Mouse (Mus musculus): ENCODE measurements around the gene Pan2.
"Not testable (repeated sequence)": the region's sequence is repeated elsewhere in the genome, so short reads cannot be mapped to it uniquely, and the experiment has no call there.

The Pan2 gene

GRCm38 (mm10) chr10:128303126-128304021 lies at the start of gene Pan2:
Pan2 (plus strand) TSS chr10:128303335.
- no peaks in the 10 kb centered on the region for H3K9me3 ChIP-seq (ENCODE audit: low read length)
- peak within 1 kb of the TSS; percentile 91 for H3K4me3 ChIP-seq (replicated peaks; ENCODE audit: low read length)
- no peaks in the 10 kb centered on the region for H3K27me3 ChIP-seq (ENCODE audit: insufficient read depth, low read length)
- TF ChIP-seq CTCF (conservative IDR thresholded peaks at IDR 0.05; ENCODE audit: low read length) (no peak), POU5F1 (IDR thresholded peaks at IDR 0.05; ENCODE audit: borderline replicate concordance, low read length) (no peak), NANOG (IDR thresholded peaks at IDR 0.05; ENCODE audit: borderline replicate concordance, low read length) (no peak)
- H3K36me3 ChIP-seq (ENCODE audit: insufficient read depth, low read length), result peaks cover 31% of the 10 kb centered on the region
- peaks cover 45% of the 10 kb centered on the region for H3K4me1 ChIP-seq (replicated peaks; ENCODE audit: low read depth, low read length)

- Histone ChIP-seq H3K27me3 (ENCODE audit: insufficient read depth, low read length) (no peaks in the 10 kb centered on the region), H3K9me3 (ENCODE audit: low read length) (no peaks in the 10 kb centered on the region), H3K4me1 (replicated peaks; ENCODE audit: low read depth, low read length) (peaks cover 37% of the 10 kb centered on the region), H3K36me3 (ENCODE audit: insufficient read depth, low read length) (peaks cover 47% of the 10 kb centered on the region), H3K4me3 (replicated peaks; ENCODE audit: low read length) (peak within 1 kb of the TSS; percentile 49)
- TF ChIP-seq CTCF (conservative IDR thresholded peaks at IDR 0.05; ENCODE audit: low read length) (no peak), NANOG (IDR thresholded peaks at IDR 0.05; ENCODE audit: borderline replicate concordance, low read length) (no peak), POU5F1 (IDR thresholded peaks at IDR 0.05; ENCODE audit: borderline replicate concordance, low read length) (no peak)
Measured at GRCm38 (mm10) chr10:128253677-128254255, 49.4 kb upstream of the Pan2 start, which contains the start of gene Apon. Apon (plus strand) TSS chr10:128254096.

DNA sequence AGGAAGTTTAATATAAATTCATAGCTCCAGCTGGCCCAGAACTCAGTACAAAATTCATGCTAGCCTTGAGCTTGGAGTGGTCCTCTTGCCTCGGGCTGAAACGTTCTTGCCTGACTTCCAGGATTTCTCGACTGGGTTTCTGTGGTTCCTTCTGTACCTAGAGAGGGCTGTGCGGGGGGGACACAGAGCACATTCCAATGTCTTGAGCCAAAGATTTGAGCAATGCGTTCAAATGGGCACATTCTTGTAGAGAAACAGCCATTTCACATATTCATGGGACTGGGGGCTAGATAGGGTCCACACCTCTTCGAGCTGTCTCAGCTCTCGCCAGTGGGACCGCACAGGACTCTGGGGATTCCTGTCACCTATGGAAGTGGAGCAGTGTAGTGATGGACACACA lies 47.2 kb upstream of the Pan2 start:
- TF ChIP-seq POU5F1 (IDR thresholded peaks at IDR 0.05; ENCODE audit: borderline replicate concordance, low read length) (no peak), NANOG (IDR thresholded peaks at IDR 0.05; ENCODE audit: borderline replicate concordance, low read length) (no peak), CTCF (conservative IDR thresholded peaks at IDR 0.05; ENCODE audit: low read length) (no peak)
- no peaks in the 10 kb centered on the region for H3K9me3 ChIP-seq (ENCODE audit: low read length)
- no peaks in the 10 kb centered on the region for H3K27me3 ChIP-seq (ENCODE audit: insufficient read depth, low read length)
- peaks cover 17% of the 10 kb centered on the region for H3K4me1 ChIP-seq (replicated peaks; ENCODE audit: low read depth, low read length)
- H3K4me3 ChIP-seq (replicated peaks; ENCODE audit: low read length), result no peak overlapping the region
- peaks cover 25% of the 10 kb centered on the region for H3K36me3 ChIP-seq (ENCODE audit: insufficient read depth, low read length)

GRCm38 (mm10) chr10:128256328-128256727 lies 46.8 kb upstream of the Pan2 start:
- peaks cover 14% of the 10 kb centered on the region for H3K4me1 ChIP-seq (replicated peaks; ENCODE audit: low read depth, low read length)
- TF ChIP-seq CTCF (conservative IDR thresholded peaks at IDR 0.05; ENCODE audit: low read length) (no peak), NANOG (IDR thresholded peaks at IDR 0.05; ENCODE audit: borderline replicate concordance, low read length) (no peak), POU5F1 (IDR thresholded peaks at IDR 0.05; ENCODE audit: borderline replicate concordance, low read length) (no peak)
- no peak overlapping the region for H3K4me3 ChIP-seq (replicated peaks; ENCODE audit: low read length)
- peaks cover 21% of the 10 kb centered on the region for H3K36me3 ChIP-seq (ENCODE audit: insufficient read depth, low read length)
- H3K27me3 ChIP-seq (ENCODE audit: insufficient read depth, low read length), result no peaks in the 10 kb centered on the region
- H3K9me3 ChIP-seq (ENCODE audit: low read length), result no peaks in the 10 kb centered on the region

- H3K9me3 ChIP-seq (ENCODE audit: low read length), result no peaks in the 10 kb centered on the region
- no peaks in the 10 kb centered on the region for H3K27me3 ChIP-seq (ENCODE audit: insufficient read depth, low read length)
- H3K36me3 ChIP-seq (ENCODE audit: insufficient read depth, low read length), result no peaks in the 10 kb centered on the region
- TF ChIP-seq NANOG (IDR thresholded peaks at IDR 0.05; ENCODE audit: borderline replicate concordance, low read length), result no peak
- TF ChIP-seq CTCF (conservative IDR thresholded peaks at IDR 0.05; ENCODE audit: low read length), result no peak
- TF ChIP-seq POU5F1 (IDR thresholded peaks at IDR 0.05; ENCODE audit: borderline replicate concordance, low read length), result no peak
- H3K4me1 ChIP-seq (replicated peaks; ENCODE audit: low read depth, low read length), result peaks cover 31% of the 10 kb centered on the region
- H3K4me3 ChIP-seq (replicated peaks; ENCODE audit: low read length), result no peak overlapping the region
Measured at GRCm38 (mm10) chr10:128258953-128259352, 44.2 kb upstream of the Pan2 start.

DNA sequence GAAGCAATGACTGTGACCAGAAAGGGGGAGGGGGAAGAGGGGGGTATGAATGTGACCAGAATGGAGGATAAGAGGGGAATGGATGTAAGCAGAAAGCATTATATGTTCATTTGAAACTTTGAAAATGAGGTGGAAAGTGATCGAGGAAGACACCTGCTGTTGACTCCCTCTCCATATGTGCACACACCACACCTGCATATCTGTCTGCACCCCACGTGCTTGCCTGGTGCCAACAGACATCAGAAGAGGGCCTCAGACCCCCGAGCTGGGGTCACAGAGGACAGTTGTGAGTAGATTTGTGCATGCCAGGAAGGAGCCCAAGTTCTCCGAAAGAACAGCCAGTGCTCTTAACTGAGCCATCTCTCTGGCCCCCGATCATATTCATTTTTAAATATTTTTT lies 43.2 kb upstream of the Pan2 start:
- no peak for TF ChIP-seq NANOG (IDR thresholded peaks at IDR 0.05; ENCODE audit: borderline replicate concordance, low read length)
- TF ChIP-seq CTCF (conservative IDR thresholded peaks at IDR 0.05; ENCODE audit: low read length), result no peak
- TF ChIP-seq POU5F1 (IDR thresholded peaks at IDR 0.05; ENCODE audit: borderline replicate concordance, low read length), result no peak
- H3K9me3 ChIP-seq (ENCODE audit: low read length), result no peaks in the 10 kb centered on the region

GRCm38 (mm10) chr10:128260376-128260775 lies 42.8 kb upstream of the Pan2 start:
- not testable (repeated sequence) for H3K36me3 ChIP-seq (ENCODE audit: insufficient read depth, low read length); H3K27me3 ChIP-seq (ENCODE audit: insufficient read depth, low read length); H3K9me3 ChIP-seq (ENCODE audit: low read length); H3K4me3 ChIP-seq (replicated peaks; ENCODE audit: low read length)
- peaks cover 20% of the 10 kb centered on the region for H3K4me1 ChIP-seq (replicated peaks; ENCODE audit: low read depth, low read length)

More for the DNA sequence above, 43.2 kb upstream of the Pan2 start:
- H3K27me3 ChIP-seq (ENCODE audit: insufficient read depth, low read length), result no peaks in the 10 kb centered on the region
- no peaks in the 10 kb centered on the region for H3K36me3 ChIP-seq (ENCODE audit: insufficient read depth, low read length)
- H3K4me1 ChIP-seq (replicated peaks; ENCODE audit: low read depth, low read length), result peaks cover 21% of the 10 kb centered on the region
- H3K4me3 ChIP-seq (replicated peaks; ENCODE audit: low read length), result no peak overlapping the region

- Histone ChIP-seq H3K36me3 (ENCODE audit: insufficient read depth, low read length) (no peaks in the 10 kb centered on the region), H3K4me3 (replicated peaks; ENCODE audit: low read length) (peak overlapping the region; percentile 61), H3K9me3 (ENCODE audit: low read length) (no peaks in the 10 kb centered on the region), H3K4me1 (replicated peaks; ENCODE audit: low read depth, low read length) (peaks cover 27% of the 10 kb centered on the region), H3K27me3 (ENCODE audit: insufficient read depth, low read length) (no peaks in the 10 kb centered on the region)
- TF ChIP-seq CTCF (conservative IDR thresholded peaks at IDR 0.05; ENCODE audit: low read length), result no peak
- TF ChIP-seq NANOG (IDR thresholded peaks at IDR 0.05; ENCODE audit: borderline replicate concordance, low read length), result no peak
- no peak for TF ChIP-seq POU5F1 (IDR thresholded peaks at IDR 0.05; ENCODE audit: borderline replicate concordance, low read length)
Measured at GRCm38 (mm10) chr10:128262300-128262699, 40.8 kb upstream of the Pan2 start.
